Mouse (Mus musculus): Measurements from ENCODE around the gene Top3a.

The Top3a gene

GRCm38 (mm10) chr11:60712040-60712439, 65.1 kb downstream of the Top3a start:
- DNase-seq (ENCODE audit: low spot score) = no peak

GRCm38 (mm10) chr11:60711218-60711617, 65.9 kb downstream of the Top3a start:
- no peak for DNase-seq (ENCODE audit: low spot score)

- no peak for DNase-seq (ENCODE audit: low spot score)
These were observed 67.4 kb downstream of the Top3a start for GRCm38 (mm10) chr11:60709481-60710465.

- DNase-seq (ENCODE audit: low spot score) = no peak
These were observed 68.5 kb downstream of the Top3a start for GRCm38 (mm10) chr11:60708631-60709030.

GRCm38 (mm10) chr11:60707672-60708071, 69.5 kb downstream of the Top3a start:
- no peak for DNase-seq (ENCODE audit: low spot score)

GRCm38 (mm10) chr11:60706696-60707480, 70.3 kb downstream of the Top3a start:
- DNase-seq (ENCODE audit: low spot score) = no peak

- no peak for DNase-seq (ENCODE audit: low spot score)
These were observed 71.1 kb downstream of the Top3a start for GRCm38 (mm10) chr11:60706076-60706475.

GRCm38 (mm10) chr11:60705255-60705654, 71.9 kb downstream of the Top3a start:
- DNase-seq (ENCODE audit: low spot score) = no peak

GRCm38 (mm10) chr11:60704023-60704880, 72.9 kb downstream of the Top3a start:
- DNase-seq (ENCODE audit: low spot score) = no peak

GRCm38 (mm10) chr11:60703131-60703530, 74.0 kb downstream of the Top3a start:
- DNase-seq (ENCODE audit: low spot score) = peak; percentile 84

GRCm38 (mm10) chr11:60701611-60702010, 75.6 kb downstream of the Top3a start:
- DNase-seq (ENCODE audit: low spot score) = no peak

- DNase-seq (ENCODE audit: low spot score) = peak; percentile 37
These were observed 76.6 kb downstream of the Top3a start for GRCm38 (mm10) chr11:60700320-60701185.

- DNase-seq (ENCODE audit: low spot score) = peak; percentile 95
These were observed 77.6 kb downstream of the Top3a start, which contains the start of gene Llgl1 for GRCm38 (mm10) chr11:60699524-60700075. TSS of gene Llgl1 (plus strand) at chr11:60699723.

GRCm38 (mm10) chr11:60698806-60699523, 78.2 kb downstream of the Top3a start:
- DNase-seq (ENCODE audit: low spot score) = peak; percentile 93

GRCm38 (mm10) chr11:60697561-60697960, 79.6 kb downstream of the Top3a start:
- peak; percentile 75 for DNase-seq (ENCODE audit: low spot score)

GRCm38 (mm10) chr11:60696165-60696564, 81.0 kb downstream of the Top3a start:
- DNase-seq (ENCODE audit: low spot score) = no peak
